Mouse (Mus musculus): ENCODE measurements around the gene Ddx24. TPM values are rescaled to one million over a fixed set of nuclear protein-coding genes. Genes with fewer than 3 reads are reported as not detected.

Ddx24 gene
- total RNA-seq, 2 experiments from 2014 or later = 41.9 to 61.6 TPM

DNA sequence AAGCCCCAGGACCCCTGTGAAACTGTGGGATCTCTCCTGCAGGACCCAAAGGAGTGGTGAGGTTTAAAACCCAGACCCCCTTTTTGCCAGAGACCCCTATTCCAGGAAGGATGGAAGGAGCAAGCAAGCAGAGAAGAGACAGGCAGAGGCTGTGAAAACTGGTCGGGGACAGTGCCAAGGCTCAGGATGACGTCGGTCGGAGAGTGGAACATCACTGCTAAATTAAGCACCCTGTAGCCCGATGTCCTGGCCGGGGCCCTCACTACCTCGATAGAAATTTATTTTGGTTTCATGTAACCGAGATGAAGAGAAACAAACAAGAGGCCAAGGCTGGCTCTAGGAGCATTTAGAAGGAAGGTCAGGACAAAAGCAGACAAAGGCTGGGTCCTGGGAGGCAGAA is 67.4 kb downstream of the Ddx24 start:
- ATAC-seq (replicated peaks; ENCODE audit: low FRiP score, poor library complexity, severe bottlenecking) = no peak

Other genes with a start within 250 kb of the Ddx24 start
- gene Prima1, start 183.7 kb downstream of the Ddx24 start, total RNA-seq (2015; ENCODE audit: low replicate concordance) = not detected in 2 replicates
- gene Prima1, start 183.7 kb downstream of the Ddx24 start, total RNA-seq (2017; ENCODE audit: low replicate concordance) = not detected in 2 replicates
- gene Fam181a, start 114.9 kb downstream of the Ddx24 start, total RNA-seq (2015; ENCODE audit: low replicate concordance) = not detected in 2 replicates
- not detected in 2 replicates for gene Fam181a, start 114.9 kb downstream of the Ddx24 start, total RNA-seq (2017; ENCODE audit: low replicate concordance)
- gene Asb2, start 69.8 kb downstream of the Ddx24 start, total RNA-seq (2015; ENCODE audit: low replicate concordance) = 1.7 and 2.9 TPM in 2 replicates
- gene Asb2, start 69.8 kb downstream of the Ddx24 start, total RNA-seq (2017; ENCODE audit: low replicate concordance) = 0.64 and 4.6 TPM in 2 replicates
- gene Otub2, start 37.1 kb downstream of the Ddx24 start, total RNA-seq (2015; ENCODE audit: low replicate concordance) = 28.1 and 45.4 TPM in 2 replicates
- gene Otub2, start 37.1 kb downstream of the Ddx24 start, total RNA-seq (2017; ENCODE audit: low replicate concordance) = 18.9 and 25.4 TPM in 2 replicates
- 3.8 TPM in 1 of 2 replicates, not detected in the other for gene 9330161L09Rik, start 18.0 kb downstream of the Ddx24 start, total RNA-seq (2015; ENCODE audit: low replicate concordance)
- 3.4 TPM in 1 of 2 replicates, not detected in the other for gene 9330161L09Rik, start 18.0 kb downstream of the Ddx24 start, total RNA-seq (2017; ENCODE audit: low replicate concordance)
- gene Ifi27, start 8.4 kb upstream of the Ddx24 start, total RNA-seq (2015; ENCODE audit: low replicate concordance) = 129 and 139 TPM in 2 replicates
- 33.1 and 75.9 TPM in 2 replicates for gene Ifi27, start 8.4 kb upstream of the Ddx24 start, total RNA-seq (2017; ENCODE audit: low replicate concordance)
- 28.1 and 33.5 TPM in 2 replicates for gene Ifi27l2a, start 17.9 kb upstream of the Ddx24 start, total RNA-seq (2015; ENCODE audit: low replicate concordance)
- gene Ifi27l2a, start 17.9 kb upstream of the Ddx24 start, total RNA-seq (2017; ENCODE audit: low replicate concordance) = 16.0 and 20.4 TPM in 2 replicates
- gene Ifi27l2b, start 31.4 kb upstream of the Ddx24 start, total RNA-seq (2015; ENCODE audit: low replicate concordance) = not detected in 2 replicates
- gene Ifi27l2b, start 31.4 kb upstream of the Ddx24 start, total RNA-seq (2017; ENCODE audit: low replicate concordance) = not detected in 2 replicates
- gene Ppp4r4, start 106.5 kb upstream of the Ddx24 start, total RNA-seq (2015; ENCODE audit: low replicate concordance) = not detected in 2 replicates
- 0.90 TPM in 1 of 2 replicates, not detected in the other for gene Ppp4r4, start 106.5 kb upstream of the Ddx24 start, total RNA-seq (2017; ENCODE audit: low replicate concordance)
- gene Serpina10, start 205.6 kb upstream of the Ddx24 start, total RNA-seq (2015; ENCODE audit: low replicate concordance) = not detected in 2 replicates
- gene Serpina10, start 205.6 kb upstream of the Ddx24 start, total RNA-seq (2017; ENCODE audit: low replicate concordance) = not detected in 2 replicates
- not detected in 2 replicates for gene Serpina6, start 231.4 kb upstream of the Ddx24 start, total RNA-seq (2015; ENCODE audit: low replicate concordance)
- not detected in 2 replicates for gene Serpina6, start 231.4 kb upstream of the Ddx24 start, total RNA-seq (2017; ENCODE audit: low replicate concordance)

All from erythroid progenitor cell, adult 5-6 weeks (primary cell).